Mouse (Mus musculus) kidney, postnatal 0 days (tissue): Measurements from ENCODE around the gene Mgat1. TPM values are rescaled to one million over a fixed set of nuclear protein-coding genes. Genes with fewer than 3 reads are reported as not detected.
"Not testable (repeated sequence)": the region's sequence is repeated elsewhere in the genome, so short reads cannot be mapped to it uniquely, and the experiment has no call there.

Experiments used
- ATAC-seq: fragments of 200-750 bp; cut with Nextera tagmentation; replicated peaks from 2 replicates; pipeline ENCODE4 v1.8.0; 2017; ENCODE audit warnings: low read depth, moderate number of reproducible peaks, moderate TSS enrichment, moderate library complexity; ENCODE audit not compliant: low FRiP score
- DNase-seq: peaks from one replicate; pipeline ENCODE4 v3.0.0-alpha.2; 2016; ENCODE audit warnings: low spot score
- H3K27ac ChIP-seq: fragments of 300-500 bp; sonication (generic); 2 replicates; pipeline ENCODE4 v1.5.1; 2014; ENCODE audit warnings: mild to moderate bottlenecking
- H3K27me3 ChIP-seq: fragments of 300-500 bp; sonication (generic); 2 replicates; pipeline ENCODE4 v1.6.1; 2014; ENCODE audit warnings: low read length, mixed read lengths; ENCODE audit not compliant: insufficient read depth
- H3K36me3 ChIP-seq: fragments of 300-500 bp; sonication (generic); 2 replicates; pipeline ENCODE4 v1.6.1; 2014; ENCODE audit warnings: low read length, mixed read lengths; ENCODE audit not compliant: insufficient read depth
- H3K4me1 ChIP-seq: fragments of 300-500 bp; sonication (generic); replicated peaks from 2 replicates; pipeline ENCODE4 v1.6.1; 2014; ENCODE audit warnings: antibody characterized with exemption, low read length, mixed read lengths; ENCODE audit not compliant: insufficient read depth
- H3K4me2 ChIP-seq: fragments of 300-500 bp; sonication (generic); 2 replicates; pipeline ENCODE4 v1.6.1; 2014; ENCODE audit warnings: mild to moderate bottlenecking, low read length, moderate library complexity, mixed read lengths
- H3K4me3 ChIP-seq: fragments of 300-500 bp; sonication (generic); replicated peaks from 2 replicates; pipeline ENCODE4 v1.5.1; 2014; ENCODE audit warnings: low read depth, low read length
- H3K9ac ChIP-seq: fragments of 300-500 bp; sonication (generic); 2 replicates; pipeline ENCODE4 v1.6.1; 2014; ENCODE audit warnings: low read depth, low read length
- H3K9me3 ChIP-seq: fragments of 300-500 bp; sonication (generic); replicated peaks from 2 replicates; pipeline ENCODE4 v1.6.1; 2016; ENCODE audit warnings: low read length, inconsistent platforms, mixed read lengths
- CTCF ChIP-seq: IDR thresholded peaks from 2 replicates; pipeline ENCODE4 v1.5.1; 2016; ENCODE audit warnings: antibody characterized with exemption, low read depth, mild to moderate bottlenecking, moderate library complexity
- WGBS: fragments of 180-500 bp; shearing (Covaris S2); extraction: QIAGEN DNeasy Blood & Tissue Kit; methylation state at CpG from one replicate; pipeline ENCODE4 v1.1.7; 2014; 5-methylcytosine and 5-hydroxymethylcytosine counted together
- polyA plus RNA-seq: library from polyadenylated mRNA; unstranded; fragments of >200 nt; fragmentation: Nextera tagmentation; extraction: Ambion mirVana; gene quantifications from 2 replicates; pipeline ENCODE4 v1.2.1, GENCODE M21; 2015

Gene Mgat1
- polyA plus RNA-seq, 1 experiment from 2014 or later = 75.2 TPM

GRCm38 (mm10) chr11:49271334-49271733 is 27.3 kb downstream of the Mgat1 start:
- WGBS = 30% methylated on average over 7 of the region's 7 CpGs
- Histone ChIP-seq H3K4me2 (no peak overlapping the region), H3K27ac (no peak overlapping the region), H3K4me1 (no peaks in the 10 kb centered on the region), H3K9me3 (no peaks in the 10 kb centered on the region), H3K4me3 (no peak overlapping the region), H3K27me3 (no peaks in the 10 kb centered on the region), H3K36me3 (no peaks in the 10 kb centered on the region), H3K9ac (no peak overlapping the region)
- DNase-seq = peak; percentile 86
- TF ChIP-seq CTCF = peak; percentile 86
- no peak for ATAC-seq

GRCm38 (mm10) chr11:49273834-49274519 is 30.0 kb downstream of the Mgat1 start:
- no peak for TF ChIP-seq CTCF
- Histone ChIP-seq H3K27me3 (no peaks in the 10 kb centered on the region), H3K9ac (no peak overlapping the region), H3K4me3 (no peak overlapping the region), H3K36me3 (no peaks in the 10 kb centered on the region), H3K4me1 (no peaks in the 10 kb centered on the region), H3K9me3 (no peaks in the 10 kb centered on the region), H3K4me2 (no peak overlapping the region), H3K27ac (no peak overlapping the region)
- ATAC-seq (no peak), DNase-seq (no peak)
- 61% methylated on average over 11 of the region's 11 CpGs for WGBS

- Histone ChIP-seq H3K9ac (no peak within 1 kb of the TSS), H3K27me3 (no peaks in the 10 kb centered on the region), H3K4me2 (no peak within 1 kb of the TSS), H3K36me3 (no peaks in the 10 kb centered on the region), H3K4me3 (no peak within 1 kb of the TSS), H3K27ac (no peak within 1 kb of the TSS), H3K4me1 (no peaks in the 10 kb centered on the region), H3K9me3 (no peaks in the 10 kb centered on the region)
- ATAC-seq = no peak
- DNase-seq = no peak
- no peak for TF ChIP-seq CTCF
- 66% methylated on average over 3 of the region's 3 CpGs for WGBS
Measured at GRCm38 (mm10) chr11:49278222-49278621, 34.2 kb downstream of the Mgat1 start, which contains the start of gene Olfr1393. Gene Olfr1393, plus strand, starts transcription at chr11:49278304.

GRCm38 (mm10) chr11:49284982-49285381 is 41.0 kb downstream of the Mgat1 start, which contains the start of gene Olfr1392:
Gene Olfr1392, plus strand, starts transcription at chr11:49285282.
- not testable (repeated sequence) for H3K27me3 ChIP-seq, H3K36me3 ChIP-seq, ATAC-seq, H3K4me3 ChIP-seq, H3K9me3 ChIP-seq, H3K27ac ChIP-seq, H3K4me1 ChIP-seq, H3K9ac ChIP-seq, H3K4me2 ChIP-seq, DNase-seq
- 53% methylated on average over 1 of the region's 1 CpGs for WGBS

GRCm38 (mm10) chr11:49287251-49287650 is 43.3 kb downstream of the Mgat1 start:
- no peak overlapping the region for H3K4me3 ChIP-seq
- H3K27ac ChIP-seq = no peak overlapping the region
- no peak for DNase-seq
- H3K9me3 ChIP-seq = no peaks in the 10 kb centered on the region
- no peaks in the 10 kb centered on the region for H3K4me1 ChIP-seq
- no peak overlapping the region for H3K4me2 ChIP-seq
- TF ChIP-seq CTCF = no peak
- H3K27me3 ChIP-seq = no peaks in the 10 kb centered on the region
- whole genome bisulfite sequencing = 62% methylated on average over 2 of the region's 2 CpGs
- H3K36me3 ChIP-seq = no peaks in the 10 kb centered on the region
- ATAC-seq = no peak
- no peak overlapping the region for H3K9ac ChIP-seq

- no peak overlapping the region for H3K9ac ChIP-seq
- no peaks in the 10 kb centered on the region for H3K4me1 ChIP-seq
- H3K27me3 ChIP-seq = no peaks in the 10 kb centered on the region
- H3K4me3 ChIP-seq = no peak overlapping the region
- H3K36me3 ChIP-seq = no peaks in the 10 kb centered on the region
- DNase-seq (no peak), ATAC-seq (no peak)
- H3K27ac ChIP-seq = no peak overlapping the region
- no peak for TF ChIP-seq CTCF
- H3K9me3 ChIP-seq = no peaks in the 10 kb centered on the region
- H3K4me2 ChIP-seq = no peak overlapping the region
- 83% methylated on average over 3 of the region's 3 CpGs for WGBS
Measured at GRCm38 (mm10) chr11:49292777-49293176, 48.8 kb downstream of the Mgat1 start.

GRCm38 (mm10) chr11:49304441-49304840 is 60.5 kb downstream of the Mgat1 start, which contains the start of gene Olfr10:
Gene Olfr10, plus strand, starts transcription at chr11:49304741.
- Histone ChIP-seq H3K9ac (no peak within 1 kb of the TSS), H3K9me3 (no peaks in the 10 kb centered on the region), H3K4me3 (no peak within 1 kb of the TSS), H3K27me3 (no peaks in the 10 kb centered on the region), H3K36me3 (no peaks in the 10 kb centered on the region), H3K4me2 (no peak within 1 kb of the TSS), H3K27ac (no peak within 1 kb of the TSS), H3K4me1 (no peaks in the 10 kb centered on the region)
- no peak for DNase-seq
- TF ChIP-seq CTCF = no peak
- no peak for ATAC-seq

GRCm38 (mm10) chr11:49308547-49308946 is 64.6 kb downstream of the Mgat1 start:
- H3K9ac ChIP-seq, H3K27ac ChIP-seq, H3K9me3 ChIP-seq, H3K4me2 ChIP-seq, H3K27me3 ChIP-seq, H3K4me3 ChIP-seq, DNase-seq, H3K36me3 ChIP-seq, H3K4me1 ChIP-seq, ATAC-seq: not testable (repeated sequence)
- WGBS = 79% methylated on average over 5 of the region's 5 CpGs
